ENCODE assay signal across 9 mouse cellular contexts in the genomic region with DNA sequence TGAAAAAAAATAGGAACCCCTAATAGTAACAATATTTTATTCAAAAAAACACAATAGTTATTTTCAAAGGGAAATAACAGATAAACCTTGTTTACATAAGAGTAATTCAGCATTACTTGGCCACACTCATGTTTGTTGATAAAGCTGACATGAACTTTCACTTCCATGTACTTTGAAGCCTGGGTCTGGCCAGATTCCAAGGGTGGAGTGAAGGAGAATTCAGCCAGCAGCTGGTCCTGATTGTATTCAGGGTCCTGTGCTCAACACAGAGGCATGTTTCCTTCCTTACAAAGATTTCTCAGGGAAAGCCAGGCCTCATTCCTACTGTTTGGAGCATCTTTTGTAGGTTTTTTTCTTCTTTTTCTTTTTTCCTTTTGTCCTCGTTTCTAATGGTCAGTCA.
DNase-seq lines count a peak whose midpoint lies in the region; ATAC-seq and TF ChIP-seq lines count a peak whose summit lies in the region.
"Had no signal": no experiment of that assay in that cellular context is flagged by ENCODE, and none has a peak within 500 bp of the region (broad histone marks: within the 10 kb centered on the region; RNA-seq: fewer than 3 reads in every experiment).

No protein-coding gene starts in this region.

- no peak overlapping the region for H3K4me3 ChIP-seq in stomach, postnatal 0 days (ENCODE audit: low read depth, low read length)
- no peak overlapping the region for H3K4me3 ChIP-seq in forebrain, embryonic 15.5 days
- H3K4me3 ChIP-seq: neural tube, embryonic 13.5 days had no signal

- TF ChIP-seq EP300 in stomach, postnatal 0 days (optimal IDR thresholded peaks at IDR 0.05), result no peak

- H3K27ac ChIP-seq in stomach, postnatal 0 days (replicated peaks), result no peak overlapping the region
- no peak overlapping the region for H3K27ac ChIP-seq in forebrain, embryonic 15.5 days (replicated peaks)
- H3K27ac ChIP-seq: neural tube, embryonic 13.5 days had no signal

- no peaks in the 10 kb centered on the region for H3K36me3 ChIP-seq in stomach, postnatal 0 days (ENCODE audit: control insufficient read depth, insufficient read depth, low read length)
- no peaks in the 10 kb centered on the region for H3K36me3 ChIP-seq in forebrain, embryonic 15.5 days
- H3K36me3 ChIP-seq: neural tube, embryonic 13.5 days had no signal

- no peaks in the 10 kb centered on the region for H3K9me3 ChIP-seq in stomach, postnatal 0 days (ENCODE audit: control insufficient read depth, low read length)
- no peaks in the 10 kb centered on the region for H3K9me3 ChIP-seq in forebrain, embryonic 15.5 days
- H3K9me3 ChIP-seq: neural tube, embryonic 13.5 days had no signal

- no peak for ATAC-seq in stomach, postnatal 0 days (ENCODE audit: low FRiP score, low TSS enrichment)
- ATAC-seq in forebrain, embryonic 15.5 days (replicated peaks), result no peak

- DNase-seq in right cerebral cortex, postnatal 14 days, result peak; percentile 4
- DNase-seq in right cerebral cortex, postnatal 25 days, result no peak
- DNase-seq in gastrocnemius, postnatal 36 days, result peak; percentile 38 to 76
- peak; percentile 83 for DNase-seq in kidney, postnatal 14 days
- peak; percentile 25 for DNase-seq in stomach, postnatal 0 days (ENCODE audit: low spot score)
- DNase-seq in left cerebral cortex, adult 8-10 months (ENCODE audit: low spot score in 2 of 2), result no peak
- no peak for DNase-seq in thymus, postnatal 25 days

- no peaks in the 10 kb centered on the region for H3K4me1 ChIP-seq in stomach, postnatal 0 days (replicated peaks; ENCODE audit: control insufficient read depth, insufficient read depth)
- H3K4me1 ChIP-seq in forebrain, embryonic 15.5 days, result no peaks in the 10 kb centered on the region
- H3K4me1 ChIP-seq: neural tube, embryonic 13.5 days had no signal

- no peak overlapping the region for H3K4me2 ChIP-seq in stomach, postnatal 0 days (replicated peaks; ENCODE audit: low read depth)
- no peak overlapping the region for H3K4me2 ChIP-seq in forebrain, embryonic 15.5 days (replicated peaks)
- H3K4me2 ChIP-seq: neural tube, embryonic 13.5 days had no signal

- TF ChIP-seq CTCF in stomach, postnatal 0 days (IDR thresholded peaks at IDR 0.05; ENCODE audit: low read depth), result no peak

- 31% methylated on average over 1 of the region's 1 CpGs for WGBS in stomach, postnatal 0 days
- WGBS in forebrain, embryonic 15.5 days, result 29% methylated on average over 1 of the region's 1 CpGs

- no peaks in the 10 kb centered on the region for H3K27me3 ChIP-seq in stomach, postnatal 0 days (ENCODE audit: control insufficient read depth, insufficient read depth, low read length)
- H3K27me3 ChIP-seq in forebrain, embryonic 15.5 days, result no peaks in the 10 kb centered on the region
- H3K27me3 ChIP-seq: neural tube, embryonic 13.5 days had no signal

- no peak overlapping the region for H3K9ac ChIP-seq in stomach, postnatal 0 days (ENCODE audit: low read length)
- no peak overlapping the region for H3K9ac ChIP-seq in forebrain, embryonic 15.5 days (replicated peaks)
- H3K9ac ChIP-seq: neural tube, embryonic 13.5 days had no signal

- intact Hi-C loops in gastrocnemius, postnatal 36 days (cut with DNase I), result no loop called here

Comparison
In these comparisons a context has a peak if more than half of its experiments do, and no peak if none do; other contexts are left out.
1. DNase-seq: peak in right cerebral cortex, postnatal 14 days (single experiment), gastrocnemius, postnatal 36 days (2 of 2), kidney, postnatal 14 days (single experiment) and stomach, postnatal 0 days (single experiment); none in right cerebral cortex, postnatal 25 days (single experiment), left cerebral cortex, adult 8-10 months (0 of 2) and thymus, postnatal 25 days (single experiment).